Mouse (Mus musculus) brain, embryonic 14.5 days (tissue): ENCODE results near the gene Fhl4. TPM values are rescaled to one million over a fixed set of nuclear protein-coding genes. Genes with fewer than 3 reads are reported as not detected.

Experiments used
- DNase-seq: peaks from one replicate; pipeline ENCODE4 v3.0.0-alpha.2; 2011; ENCODE audit warnings: low read depth
- CTCF ChIP-seq: fragments of 200-500 bp; IDR thresholded peaks from 2 replicates; pipeline ENCODE4 v1.5.1; 2012; ENCODE audit warnings: inconsistent platforms, mild to moderate bottlenecking, moderate library complexity, borderline replicate concordance; ENCODE audit not compliant: insufficient read depth, insufficient read length; ENCODE audit errors: extremely low read depth
- POLR2A ChIP-seq: fragments of 200-500 bp; IDR thresholded peaks from 2 replicates; pipeline ENCODE4 v1.6.1; 2012; ENCODE audit warnings: mild to moderate bottlenecking, inconsistent platforms, borderline replicate concordance; ENCODE audit not compliant: poor library complexity, insufficient read depth, insufficient read length, severe bottlenecking; ENCODE audit errors: extremely low read depth
- polyA plus RNA-seq: library from polyadenylated mRNA; depleted of rRNA; stranded (reverse); fragments of >200 nt; gene quantifications from 2 replicates; pipeline ENCODE4 v1.2.3, GENCODE M21; 2012; rRNA removed

Fhl4 gene
- polyA plus RNA-seq: 1.4 and 1.7 TPM in 2 replicates

- peak; percentile 97 for DNase-seq
- TF ChIP-seq POLR2A (peak; percentile 91), CTCF (no peak)
These were observed at the start of gene Fhl4, which contains the start of gene Tmem263 for GRCm38 (mm10) chr10:85102247-85103084. Fhl4 (minus strand) TSS chr10:85102495. Tmem263 (plus strand) TSS chr10:85102627.

- no peak for DNase-seq
These were observed 46.9 kb upstream of the Fhl4 start for GRCm38 (mm10) chr10:85149226-85149625.

GRCm38 (mm10) chr10:85146282-85146681, 44.0 kb upstream of the Fhl4 start:
- TF ChIP-seq CTCF (no peak), POLR2A (no peak)
- DNase-seq: no peak

More at GRCm38 (mm10) chr10:85149226-85149625, 46.9 kb upstream of the Fhl4 start:
- TF ChIP-seq CTCF (no peak), POLR2A (no peak)

GRCm38 (mm10) chr10:85141465-85141864, 39.2 kb upstream of the Fhl4 start:
- TF ChIP-seq CTCF: no peak
- no peak for TF ChIP-seq POLR2A
- DNase-seq: no peak

GRCm38 (mm10) chr10:85136573-85136972, 34.3 kb upstream of the Fhl4 start:
- TF ChIP-seq POLR2A: no peak
- TF ChIP-seq CTCF: no peak
- no peak for DNase-seq

GRCm38 (mm10) chr10:85128453-85128852, 26.2 kb upstream of the Fhl4 start:
- no peak for DNase-seq
- no peak for TF ChIP-seq POLR2A
- TF ChIP-seq CTCF: no peak

GRCm38 (mm10) chr10:85127395-85128287, 25.3 kb upstream of the Fhl4 start, which contains the start of gene Mterf2:
Mterf2 (minus strand) TSS chr10:85128027.
- DNase-seq: peak; percentile 100
- TF ChIP-seq POLR2A: peak; percentile 22; the same call in 1 of the 2 replicates
- peak; percentile 18; the same call in 1 of the 2 replicates for TF ChIP-seq CTCF

- TF ChIP-seq POLR2A (no peak), CTCF (no peak)
- no peak for DNase-seq
These were observed 22.9 kb upstream of the Fhl4 start for GRCm38 (mm10) chr10:85125184-85125583.

- TF ChIP-seq CTCF: no peak
- TF ChIP-seq POLR2A: no peak
- DNase-seq: no peak
These were observed 12.1 kb upstream of the Fhl4 start for GRCm38 (mm10) chr10:85114409-85114808.

- TF ChIP-seq POLR2A (no peak), CTCF (no peak)
- DNase-seq: peak; percentile 34
These were observed 990 bp upstream of the Fhl4 start for GRCm38 (mm10) chr10:85103085-85103885.

GRCm38 (mm10) chr10:85101841-85102240, 454 bp downstream of the Fhl4 start:
- TF ChIP-seq CTCF: no peak
- TF ChIP-seq POLR2A: no peak
- DNase-seq: peak; percentile 61
